Mouse (Mus musculus) gastrocnemius, postnatal 36 days (tissue): ENCODE data around the gene Cspg4. TPM values are rescaled to one million over a fixed set of nuclear protein-coding genes. Genes with fewer than 3 reads are reported as not detected.

Source experiments
- total RNA-seq, 2 experiments: library from RNA; stranded (reverse); gene quantifications; 2 replicates each; pipeline ENCODE4 v1.2.3; 2021

Cspg4 gene
- total RNA-seq, 2 experiments from 2014 or later: 5.7 to 8.2 TPM

Other genes starting within 250 kb of the Cspg4 start
- under 1 TPM; 0.35 to 0.41 TPM for gene Lingo1, start 68.6 kb upstream of the Cspg4 start, total RNA-seq
- not detected for gene Odf3l1, start 354 bp upstream of the Cspg4 start, total RNA-seq
- 1 to 10 TPM; 3.9 to 4.0 TPM for gene Snx33, start 63.3 kb downstream of the Cspg4 start, total RNA-seq
- gene Imp3, start 72.4 kb downstream of the Cspg4 start, total RNA-seq: 10 to 100 TPM; 40.0 to 46.9 TPM
- gene Snupn, start 85.8 kb downstream of the Cspg4 start, total RNA-seq: 1 to 10 TPM; 7.2 to 8.8 TPM
- gene Ptpn9, start 129.9 kb downstream of the Cspg4 start, total RNA-seq: 1 to 10 TPM; 3.1 to 4.2 TPM
- 10 to 100 TPM; 14.3 to 21.3 TPM for gene Sin3a, start 207.0 kb downstream of the Cspg4 start, total RNA-seq